Mouse (Mus musculus) heart, adult 9 months (tissue): ENCODE measurements at regions not wholly inside any gene's neighbourhood (a gene's known extent, or its start where the extent isn't known, plus 50 kb on each side); places are given as distances from the start of the nearest gene placed in this dataset.

Source experiments
- DNase-seq, 2 experiments: peaks; one replicate each; pipeline ENCODE4 v3.0.0; 2022; ENCODE audit warnings: low spot score in 2 of 2

- no peak for DNase-seq
These were observed 53.2 kb downstream of the Fam43a start for GRCm38 (mm10) chr16:30652692-30653091.

- DNase-seq = peak; percentile 80 to 81
These were observed 54.3 kb downstream of the Fam43a start for GRCm38 (mm10) chr16:30653806-30654205.

DNA sequence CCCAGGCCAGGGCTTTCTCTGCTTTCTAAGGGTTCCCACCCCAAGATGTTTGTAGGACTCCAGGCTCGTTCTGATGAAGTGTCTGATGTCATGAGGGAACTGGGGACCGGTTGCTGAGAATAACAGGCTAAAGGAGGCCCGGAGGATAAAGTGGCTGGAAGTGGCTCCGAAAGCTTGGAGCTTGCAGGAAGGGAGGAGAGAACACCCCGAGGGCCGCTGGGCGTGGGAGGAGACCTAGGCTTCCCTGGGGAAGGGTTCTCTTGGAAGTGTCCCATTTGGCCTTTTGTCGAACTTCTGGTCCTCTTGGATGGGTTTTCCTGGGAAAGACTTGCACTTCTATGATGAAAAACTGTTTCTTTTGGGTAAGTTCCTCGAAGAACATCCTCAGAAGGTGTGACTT is 54.7 kb downstream of the Fam43a start:
- DNase-seq = peak; percentile 77 to 81

DNA sequence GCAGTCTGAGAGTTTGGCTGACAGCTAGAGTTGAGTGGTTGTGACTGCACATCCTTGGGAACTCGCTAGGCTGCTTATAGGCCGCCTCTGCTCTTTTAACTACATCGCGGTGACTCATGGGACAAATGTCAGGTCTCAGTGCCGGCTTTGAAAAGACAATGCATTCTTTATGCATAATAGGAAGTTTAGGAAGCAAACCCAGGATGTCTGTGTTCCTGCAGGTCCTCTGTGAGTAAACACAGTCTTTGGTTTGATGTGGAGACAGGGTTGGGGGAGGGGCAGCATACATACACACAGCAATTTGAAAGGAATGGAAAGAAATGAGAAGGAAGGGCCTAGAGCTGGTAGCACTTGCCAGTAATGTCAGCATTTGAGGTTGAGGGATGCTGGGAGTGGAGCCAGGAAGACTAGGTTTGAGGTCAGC is 56.3 kb downstream of the Fam43a start:
- no peak for DNase-seq

DNA sequence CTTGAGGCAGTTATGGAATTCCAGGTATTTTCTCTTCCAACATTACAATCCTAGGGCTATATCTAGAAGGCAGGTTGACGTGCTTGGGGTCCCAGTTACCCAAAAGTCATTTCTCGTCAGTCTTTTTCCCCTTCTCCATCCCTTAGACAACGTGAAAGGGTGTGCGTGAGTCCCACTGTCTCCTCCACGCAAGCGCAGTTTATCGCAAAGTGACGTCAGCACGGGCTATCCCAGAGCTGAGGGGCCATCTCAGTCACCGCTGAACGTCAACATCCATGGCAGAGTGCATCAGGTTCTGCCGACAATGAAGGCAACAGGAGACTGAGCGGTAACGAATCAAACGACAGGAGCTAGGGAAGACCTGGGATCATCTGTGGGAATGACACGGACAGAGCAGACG is 57.4 kb downstream of the Fam43a start:
- no peak for DNase-seq

- no peak for DNase-seq
These were observed 59.4 kb downstream of the Fam43a start for GRCm38 (mm10) chr16:30658921-30659320.

DNA sequence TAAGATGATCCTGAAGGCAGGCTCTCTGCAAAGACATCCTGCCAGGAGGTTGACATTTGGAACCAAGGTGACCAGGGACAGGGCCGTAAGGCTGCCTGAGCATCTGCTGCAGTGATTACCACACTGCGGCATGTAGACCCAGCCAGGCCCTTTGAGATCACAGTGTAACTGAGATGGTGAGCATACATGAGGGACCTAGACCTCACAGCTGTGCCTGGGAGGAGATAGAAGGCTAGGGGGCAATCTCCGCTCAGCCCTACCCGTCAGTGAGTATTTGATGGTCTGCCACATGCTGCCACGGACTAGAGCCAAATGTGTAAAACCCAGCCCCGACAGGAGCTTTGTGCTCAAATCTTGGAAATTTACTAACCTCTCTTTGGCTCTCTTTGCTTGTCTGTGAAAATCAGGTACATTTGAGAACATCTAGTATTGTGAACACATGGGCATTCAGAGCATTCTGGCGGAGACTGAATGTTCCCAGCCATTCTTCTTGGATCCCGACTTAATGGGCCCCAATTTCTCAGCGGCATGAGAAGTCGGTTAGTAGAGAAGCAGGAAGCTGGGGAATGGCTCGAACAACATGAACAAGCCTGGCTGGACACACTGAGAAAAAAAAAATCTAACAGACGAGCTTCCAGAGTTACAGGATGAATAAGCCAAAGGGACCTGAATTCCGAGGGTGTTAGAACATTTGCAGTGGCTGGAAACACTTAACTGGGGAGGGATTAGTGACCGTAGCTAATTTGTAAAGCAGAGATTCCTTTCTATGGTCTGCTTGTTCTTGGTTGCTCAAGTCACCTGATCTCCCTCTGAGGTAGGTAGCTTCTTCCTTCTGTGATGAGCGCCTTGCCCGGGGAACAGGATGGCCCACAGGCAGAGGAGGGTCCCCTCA is 61.8 kb downstream of the Fam43a start:
- DNase-seq = no peak

DNA sequence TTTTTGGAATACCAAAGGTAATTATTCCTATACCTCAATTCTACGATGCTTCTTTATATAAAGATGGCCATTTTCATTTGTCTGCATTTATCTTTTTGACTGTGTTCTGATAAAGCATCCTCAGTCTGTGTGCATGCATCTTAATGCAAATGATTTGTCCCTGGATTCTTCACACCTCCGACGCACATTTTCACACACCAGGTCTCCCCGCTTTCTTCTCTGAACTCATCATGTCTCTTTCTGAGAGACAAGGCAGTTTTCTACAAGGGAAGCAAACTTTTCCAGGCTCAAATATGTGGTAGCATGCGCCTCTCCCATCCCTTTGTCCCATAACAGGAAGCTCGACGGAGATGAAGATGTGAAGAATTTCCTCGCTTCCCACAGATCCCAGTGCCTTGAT is 63.5 kb downstream of the Fam43a start:
- DNase-seq = no peak

GRCm38 (mm10) chr16:30663971-30664370 is 64.4 kb downstream of the Fam43a start:
- no peak for DNase-seq

DNA sequence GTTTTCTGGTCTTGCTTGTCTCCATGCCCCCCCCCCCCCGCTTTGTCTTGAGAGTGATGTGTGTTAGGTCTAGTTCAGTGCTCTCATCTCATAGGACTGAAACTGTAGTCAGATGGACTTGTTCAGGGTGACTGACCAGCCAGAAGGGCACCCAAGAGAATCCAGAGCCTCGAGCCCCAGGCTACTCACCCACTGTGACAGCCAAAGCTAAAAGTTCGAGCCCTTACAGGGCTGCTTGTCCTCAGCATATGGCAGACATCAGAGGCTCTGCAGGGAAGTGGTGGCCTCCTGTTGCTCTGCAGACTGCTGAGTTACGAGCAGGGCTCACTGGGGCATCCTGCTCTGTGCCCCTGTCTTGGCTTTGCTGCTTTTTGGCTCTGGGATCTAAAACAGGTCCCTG is 64.9 kb downstream of the Fam43a start:
- DNase-seq = no peak

DNA sequence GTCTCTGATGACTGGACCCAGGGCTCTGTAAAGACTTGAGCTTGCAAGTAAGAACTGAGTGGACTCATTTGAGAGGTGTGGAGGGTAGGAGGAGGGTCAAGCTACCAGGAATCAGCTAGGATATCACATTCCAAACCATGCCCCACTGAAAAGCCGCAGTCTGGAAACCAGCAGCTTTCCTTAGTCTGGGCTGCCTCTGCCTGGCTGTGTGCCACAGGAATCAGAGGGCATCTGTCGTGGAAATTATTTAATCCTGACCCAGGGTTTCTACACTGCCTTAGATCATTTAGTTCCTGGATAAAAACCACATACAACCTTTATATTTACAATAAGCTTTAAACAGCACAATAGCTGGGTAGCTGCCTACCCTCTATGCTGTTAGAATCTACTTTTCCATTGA is 66.4 kb downstream of the Fam43a start:
- DNase-seq = no peak

DNA sequence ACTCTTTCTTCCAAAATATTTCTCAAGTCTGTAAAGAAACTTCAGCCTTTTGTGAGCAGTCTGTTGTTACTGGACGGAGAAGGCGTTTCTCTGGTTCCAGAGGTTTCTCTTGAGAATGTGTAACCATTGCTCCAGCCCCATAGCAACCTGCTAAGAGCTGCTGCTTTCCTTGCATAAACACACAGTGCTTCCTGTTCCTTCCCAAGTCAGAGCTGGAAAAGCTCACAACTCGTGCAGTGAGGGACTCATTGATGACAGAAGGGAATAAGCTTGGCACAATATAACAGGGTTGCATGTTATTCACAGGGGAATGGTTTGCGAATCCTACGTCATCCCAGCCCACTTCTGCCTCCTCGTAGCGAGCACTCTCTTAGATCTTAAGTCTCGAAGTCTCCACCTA is 70.4 kb downstream of the Fam43a start:
- DNase-seq = no peak

DNA sequence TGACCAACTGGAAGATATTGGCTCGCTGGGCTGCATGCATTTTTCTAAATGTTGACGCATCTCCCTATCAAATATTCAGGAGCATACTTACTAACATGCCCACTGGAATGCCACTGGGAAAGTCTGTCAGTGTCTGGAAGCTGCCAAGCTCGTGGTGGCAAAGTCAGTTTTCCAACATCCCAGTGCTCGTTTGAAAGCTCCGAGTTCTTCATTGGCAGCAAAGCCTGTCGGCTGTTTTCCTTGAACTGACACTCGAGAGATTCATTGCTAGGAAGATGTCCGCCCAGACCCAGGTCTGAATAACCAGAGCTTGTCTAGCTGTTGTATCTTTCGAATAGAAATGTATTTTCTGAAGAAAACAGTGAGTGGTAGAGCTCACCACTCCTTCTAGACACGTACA is 72.1 kb downstream of the Fam43a start:
- DNase-seq = no peak

DNA sequence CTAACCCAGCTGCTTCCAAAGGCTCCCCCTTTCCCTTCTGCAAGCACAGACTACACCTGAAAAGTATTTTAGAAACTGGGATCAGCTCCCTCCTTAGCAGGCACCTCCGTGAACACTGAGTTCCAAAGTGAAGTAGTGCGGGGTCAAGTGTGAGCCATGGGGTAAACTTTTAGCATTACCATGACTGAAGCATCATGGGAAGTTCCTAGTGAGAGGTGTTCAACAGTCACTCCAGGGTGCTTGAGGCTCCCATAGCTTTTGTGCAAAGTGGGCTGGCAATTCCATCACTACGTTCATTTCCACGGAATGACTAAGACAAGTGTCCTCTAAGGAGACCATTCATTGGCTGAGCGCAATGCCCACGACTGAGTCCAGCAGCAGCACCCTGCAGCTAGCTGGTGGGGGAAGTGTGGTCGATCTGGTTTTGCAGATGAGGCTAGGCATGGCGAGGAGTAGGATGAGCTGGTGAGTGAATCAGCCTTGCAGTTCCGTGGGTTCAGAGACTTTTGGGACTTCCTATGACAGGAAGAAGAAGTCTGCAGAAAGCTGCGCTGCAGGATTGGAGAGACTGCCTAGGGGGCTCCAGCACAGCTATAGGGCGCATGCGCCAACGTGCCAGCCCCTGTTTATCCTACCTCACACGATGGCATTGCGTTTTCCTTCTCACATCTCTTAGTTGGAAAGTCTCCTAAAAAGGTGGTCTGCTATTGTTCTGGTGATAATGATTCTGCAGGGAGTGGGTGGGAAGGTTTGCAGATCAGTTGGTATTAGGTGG is 73.4 kb downstream of the Fam43a start:
- DNase-seq = no peak

GRCm38 (mm10) chr16:30673662-30674061 is 74.1 kb downstream of the Fam43a start:
- no peak for DNase-seq

DNA sequence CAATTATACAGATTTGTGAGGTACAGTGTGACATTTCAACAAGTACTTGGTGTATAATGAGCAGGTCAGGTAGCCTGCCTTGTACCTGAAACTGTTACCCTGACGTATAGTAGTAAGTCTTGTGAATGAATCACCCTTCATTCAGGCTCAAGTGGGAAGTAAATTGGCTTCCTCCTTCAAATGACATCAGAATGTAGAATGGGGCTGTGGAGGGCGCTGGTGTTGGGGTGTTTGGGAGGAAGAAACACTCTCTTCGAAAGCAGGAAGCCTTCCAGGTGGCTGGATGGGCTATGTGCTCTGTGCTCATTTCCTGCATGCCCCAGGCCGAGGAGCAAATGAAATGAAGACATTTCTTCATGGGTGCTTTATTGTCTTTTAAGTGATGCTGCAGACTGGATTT is 76.3 kb downstream of the Fam43a start:
- no peak for DNase-seq

GRCm38 (mm10) chr16:30677016-30677415 is 77.5 kb downstream of the Fam43a start:
- no peak for DNase-seq

DNA sequence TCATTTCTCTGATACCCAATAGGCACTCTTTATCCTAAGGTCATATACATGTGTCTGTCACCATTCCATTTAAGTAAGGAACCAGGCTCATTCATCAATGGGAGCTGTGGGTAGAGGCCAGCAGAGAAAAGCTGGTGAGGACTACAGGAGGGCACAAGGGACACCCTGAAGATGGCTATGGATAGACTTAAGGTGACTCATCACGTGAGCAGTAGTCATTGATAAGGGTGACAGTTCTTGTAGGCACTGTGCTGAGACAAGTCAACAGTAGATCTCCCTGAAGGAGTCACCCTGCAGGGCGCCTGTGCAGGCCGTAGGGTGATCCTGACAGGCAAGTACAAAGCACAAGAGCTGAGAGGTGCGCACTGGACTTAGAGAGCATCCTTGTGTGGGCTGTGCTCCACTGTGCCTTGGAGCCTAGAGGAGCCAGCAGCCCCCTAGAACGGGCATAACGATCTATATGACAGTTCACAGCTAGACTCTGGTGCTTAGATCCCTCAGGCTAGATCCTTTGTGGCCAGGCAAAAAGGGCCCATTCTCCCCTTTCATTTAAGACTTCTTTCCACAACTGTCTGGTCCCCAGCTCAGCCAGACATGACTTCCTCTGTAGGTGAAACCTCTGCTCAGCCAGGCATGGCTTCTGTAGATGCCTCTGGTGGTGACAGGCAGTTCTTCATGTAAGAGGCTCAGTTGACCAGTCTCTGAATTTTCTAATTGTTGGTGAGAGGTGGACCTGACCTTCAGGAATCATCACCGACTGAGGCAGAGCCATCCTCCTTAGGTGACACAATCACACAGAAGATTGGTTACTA is 78.6 kb downstream of the Fam43a start:
- no peak for DNase-seq

GRCm38 (mm10) chr16:30678708-30679492 is 79.4 kb downstream of the Fam43a start:
- no peak for DNase-seq

- no peak for DNase-seq
These were observed 79.9 kb downstream of the Fam43a start for GRCm38 (mm10) chr16:30679493-30679811.

DNA sequence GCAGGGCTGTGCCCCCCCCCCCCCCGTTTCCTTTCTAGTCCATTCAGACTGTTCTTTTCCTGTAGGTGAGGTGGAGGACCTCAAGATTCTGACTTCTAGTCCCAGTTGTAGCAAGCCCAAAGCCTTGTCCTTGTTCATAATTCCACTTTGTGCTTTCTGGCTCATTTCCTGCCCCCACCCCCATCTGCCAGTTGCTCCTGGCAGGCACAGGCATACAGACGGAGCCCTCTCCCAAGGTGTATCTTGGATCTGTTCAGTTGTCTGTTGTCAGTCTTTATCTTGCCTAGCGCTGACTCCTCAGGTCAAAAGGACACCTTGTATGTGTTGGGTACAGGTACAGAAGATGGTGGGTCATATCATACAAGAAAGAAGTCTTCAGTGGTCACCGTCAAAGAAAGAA is 81.9 kb downstream of the Fam43a start:
- no peak for DNase-seq

DNA sequence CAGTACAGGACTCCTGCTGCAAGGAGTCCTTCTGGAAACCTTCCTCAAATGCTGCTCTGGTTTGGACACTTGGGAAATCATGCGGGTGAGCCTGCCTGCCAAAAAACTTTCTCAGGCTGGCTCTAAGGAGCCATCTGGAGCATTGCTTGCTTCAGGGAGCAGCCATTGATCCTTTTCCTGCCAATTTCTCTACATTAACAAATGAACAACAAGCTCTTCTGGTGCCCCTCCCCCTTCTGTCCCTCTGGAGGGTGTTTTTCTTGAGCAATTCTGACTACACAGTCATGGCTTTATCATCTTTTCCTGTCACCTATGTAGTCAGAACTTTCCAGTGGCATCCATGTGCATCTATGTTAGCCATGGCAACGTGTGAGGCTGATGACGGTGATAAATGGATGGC is 84.5 kb downstream of the Fam43a start:
- DNase-seq = peak; percentile 28
